Mouse (Mus musculus) cortical plate, adult 2 months (tissue): ENCODE measurements at regions not wholly inside any gene's neighbourhood (a gene's known extent, or its start where the extent isn't known, plus 50 kb on each side); places are given as distances from the start of the nearest gene placed in this dataset.

Source experiments
- CTCF ChIP-seq: fragments of 200-500 bp; IDR thresholded peaks from 2 replicates; pipeline ENCODE4 v1.5.1; 2011; ENCODE audit warnings: mild to moderate bottlenecking, control low read depth, low read length; ENCODE audit not compliant: insufficient read depth; ENCODE audit errors: extremely low read depth
- POLR2A ChIP-seq: fragments of 200-500 bp; IDR thresholded peaks from 2 replicates; pipeline ENCODE4 v1.6.1; 2011; ENCODE audit warnings: mild to moderate bottlenecking, low read length, control low read depth; ENCODE audit not compliant: insufficient read depth; ENCODE audit errors: extremely low read depth

- TF ChIP-seq CTCF = no peak
- TF ChIP-seq POLR2A = no peak
These were observed 128.1 kb upstream of the Abcb5 start for GRCm38 (mm10) chr12:119094314-119094713.
